Mouse (Mus musculus): ENCODE measurements around the gene Pramel5. TPM values are rescaled to one million over a fixed set of nuclear protein-coding genes. Genes with fewer than 3 reads are reported as not detected.

Gene Pramel5
- not detected in 2 replicates for polyA plus RNA-seq (2012)

GRCm38 (mm10) chr4:144280388-144280787 is at the start of gene Pramel5:
Pramel5 (minus strand) TSS chr4:144280488.

GRCm38 (mm10) chr4:144329949-144330348 is 49.7 kb upstream of the Pramel5 start, which contains the start of gene Gm13128:
Gm13128 (plus strand) TSS chr4:144330249.

Other genes with a start within 250 kb of the Pramel5 start
- not detected in 2 replicates for gene Pramel4, start 221.4 kb downstream of the Pramel5 start, polyA plus RNA-seq (2012)
- not detected in 2 replicates for gene Gm13102, start 174.0 kb downstream of the Pramel5 start, polyA plus RNA-seq (2012)
- not detected in 2 replicates for gene Oog3, start 117.8 kb downstream of the Pramel5 start, polyA plus RNA-seq (2012)
- gene Oog2, start 89.8 kb downstream of the Pramel5 start, polyA plus RNA-seq (2012): not detected in 2 replicates
- not detected in 2 replicates for gene C87977, start 67.2 kb downstream of the Pramel5 start, polyA plus RNA-seq (2012)
- not detected in 2 replicates for gene Gm13128, start 49.8 kb upstream of the Pramel5 start, polyA plus RNA-seq (2012)
- gene Gm13119, start 77.5 kb upstream of the Pramel5 start, polyA plus RNA-seq (2012): not detected in 2 replicates
- gene Pramef20, start 97.4 kb upstream of the Pramel5 start, polyA plus RNA-seq (2012): not detected in 2 replicates
- not detected in 2 replicates for gene Pramef12, start 128.0 kb upstream of the Pramel5 start, polyA plus RNA-seq (2012)
- not detected in 2 replicates for gene 1700012P22Rik, start 158.3 kb upstream of the Pramel5 start, polyA plus RNA-seq (2012)
- not detected in 2 replicates for gene Gm9944, start 172.8 kb upstream of the Pramel5 start, polyA plus RNA-seq (2012)
- not detected in 2 replicates for gene Aadacl3, start 183.3 kb upstream of the Pramel5 start, polyA plus RNA-seq (2012)
- gene 9430007A20Rik, start 239.3 kb upstream of the Pramel5 start, polyA plus RNA-seq (2012): not detected in 2 replicates